Mouse (Mus musculus) intestine, postnatal 0 days (tissue): ENCODE results near the gene Cnih3. TPM values are rescaled to one million over a fixed set of nuclear protein-coding genes. Genes with fewer than 3 reads are reported as not detected.

Source experiments
- ATAC-seq: fragments of 200-750 bp; cut with Nextera tagmentation; 2 replicates; pipeline ENCODE4 v1.8.0; 2017; ENCODE audit warnings: mild to moderate bottlenecking, moderate TSS enrichment, moderate library complexity
- H3K27ac ChIP-seq: fragments of 300-500 bp; sonication (generic); 2 replicates; pipeline ENCODE4 v1.5.1; 2014; ENCODE audit warnings: mild to moderate bottlenecking, low read depth, low read length, moderate library complexity
- H3K27me3 ChIP-seq: fragments of 300-500 bp; sonication (generic); replicated peaks from 2 replicates; pipeline ENCODE4 v1.6.1; 2014; ENCODE audit warnings: low read length, mixed read lengths; ENCODE audit not compliant: control insufficient read depth, insufficient read depth
- H3K36me3 ChIP-seq: fragments of 300-500 bp; sonication (generic); 2 replicates; pipeline ENCODE4 v1.6.1; 2014; ENCODE audit warnings: mild to moderate bottlenecking, moderate library complexity; ENCODE audit not compliant: control insufficient read depth, insufficient read depth
- H3K4me1 ChIP-seq: fragments of 300-500 bp; sonication (generic); replicated peaks from 2 replicates; pipeline ENCODE4 v1.6.1; 2014; ENCODE audit warnings: antibody characterized with exemption, low read length, mixed read lengths; ENCODE audit not compliant: control insufficient read depth, insufficient read depth
- H3K4me2 ChIP-seq: fragments of 300-500 bp; sonication (generic); replicated peaks from 2 replicates; pipeline ENCODE4 v1.6.1; 2014; ENCODE audit warnings: low read depth, mild to moderate bottlenecking, moderate library complexity
- H3K4me3 ChIP-seq: fragments of 300-500 bp; sonication (generic); 2 replicates; pipeline ENCODE4 v1.5.1; 2014; ENCODE audit warnings: low read depth, low read length
- H3K9ac ChIP-seq: fragments of 300-500 bp; sonication (generic); 2 replicates; pipeline ENCODE4 v1.6.1; 2014; ENCODE audit warnings: mild to moderate bottlenecking, low read depth, low read length
- H3K9me3 ChIP-seq: fragments of 300-500 bp; sonication (generic); 2 replicates; pipeline ENCODE4 v1.6.1; 2016; ENCODE audit warnings: mixed run types; ENCODE audit not compliant: control insufficient read depth
- CTCF ChIP-seq: sonication (generic); IDR thresholded peaks from 2 replicates; pipeline ENCODE4 v1.5.1; 2016; ENCODE audit warnings: low read depth, mild to moderate bottlenecking, control low read depth, antibody characterized with exemption, moderate library complexity
- WGBS: fragments of 180-500 bp; shearing (Covaris S2); extraction: QIAGEN DNeasy Blood & Tissue Kit; methylation state at CpG from one replicate; pipeline ENCODE4 v1.1.7; 2014; 5-methylcytosine and 5-hydroxymethylcytosine counted together
- polyA plus RNA-seq: library from polyadenylated mRNA; unstranded; fragments of >200 nt; fragmentation: Nextera tagmentation; extraction: Ambion mirVana; gene quantifications from 2 replicates; pipeline ENCODE4 v1.2.1, GENCODE M21; 2015

Cnih3 gene
- polyA plus RNA-seq, 1 experiment from 2014 or later, result 0.13 TPM

DNA sequence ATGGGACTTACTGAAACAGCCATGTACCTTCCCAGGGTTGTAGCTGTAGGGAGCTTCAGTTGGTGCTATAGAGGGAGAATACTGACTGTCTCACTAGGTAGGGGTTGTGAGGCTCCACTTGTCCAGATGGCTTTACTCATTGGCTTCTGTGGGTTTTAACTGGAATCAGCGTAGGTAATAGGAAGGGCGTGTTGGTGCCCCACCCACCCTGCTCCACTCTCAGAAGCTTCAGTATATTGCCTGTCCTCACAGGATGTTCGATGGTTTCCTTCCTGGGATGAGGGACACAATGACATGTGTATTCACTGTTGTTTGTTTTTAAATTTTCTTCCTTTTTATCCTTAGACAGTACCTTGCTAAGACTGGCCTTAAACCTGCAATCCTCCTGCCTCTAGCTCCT, 37.1 kb upstream of the Cnih3 start:
- no peak overlapping the region for H3K27ac ChIP-seq
- no peaks in the 10 kb centered on the region for H3K36me3 ChIP-seq
- ATAC-seq, result no peak
- no peak overlapping the region for H3K9ac ChIP-seq
- no peak overlapping the region for H3K4me3 ChIP-seq
- WGBS, result 45% methylated on average over 3 of the region's 3 CpGs
- no peaks in the 10 kb centered on the region for H3K4me1 ChIP-seq
- H3K9me3 ChIP-seq, result no peaks in the 10 kb centered on the region
- no peak for TF ChIP-seq CTCF
- no peak overlapping the region for H3K4me2 ChIP-seq
- H3K27me3 ChIP-seq, result no peaks in the 10 kb centered on the region

DNA sequence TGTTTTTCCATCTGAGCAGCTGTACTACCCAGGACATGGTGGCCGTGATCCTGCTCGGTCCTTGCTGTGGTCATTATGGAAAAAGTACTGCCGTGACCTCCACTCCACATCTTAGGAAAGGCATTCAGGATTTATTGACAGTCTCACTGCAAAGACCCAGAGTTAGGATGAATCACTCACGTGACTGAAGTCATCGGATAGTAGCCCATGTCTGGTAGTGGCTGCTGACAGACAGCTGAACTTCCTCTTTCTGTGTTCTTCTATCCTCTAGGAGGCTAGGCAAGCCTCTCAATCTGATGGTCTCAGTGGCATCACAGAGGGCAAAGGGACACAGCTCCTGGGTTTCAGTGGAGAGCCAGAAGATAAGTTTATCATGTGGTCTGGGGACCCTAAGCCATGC, 35.9 kb upstream of the Cnih3 start:
- Histone ChIP-seq H3K4me3 (no peak overlapping the region), H3K27ac (no peak overlapping the region), H3K9me3 (0 out of 2 replicates have a peak, but pooled peaks cover 2% of the 10 kb centered on the region), H3K27me3 (no peaks in the 10 kb centered on the region), H3K9ac (no peak overlapping the region), H3K4me2 (no peak overlapping the region), H3K36me3 (no peaks in the 10 kb centered on the region), H3K4me1 (no peaks in the 10 kb centered on the region)
- ATAC-seq, result no peak
- TF ChIP-seq CTCF, result no peak
- 73% methylated on average over 5 of the region's 5 CpGs for WGBS

DNA sequence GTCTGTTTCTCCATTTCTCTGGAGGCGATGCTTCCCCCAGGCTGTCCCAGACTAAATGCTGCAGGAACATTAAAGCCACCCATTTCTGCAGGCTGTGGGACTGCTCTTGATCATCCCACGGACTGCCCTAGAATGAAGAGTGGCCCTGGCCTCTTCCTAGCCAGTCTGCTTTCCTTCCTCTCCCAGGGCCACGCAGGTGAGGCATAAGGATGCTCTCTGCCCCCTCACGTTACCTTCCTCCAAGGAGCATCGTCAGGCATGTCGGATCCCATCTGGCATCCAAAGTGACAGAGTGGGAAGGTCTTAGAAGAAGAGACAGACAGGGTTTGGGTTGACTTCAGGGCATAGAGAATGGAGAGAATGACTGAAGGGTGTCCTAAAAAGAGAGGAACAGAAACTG, 33.0 kb upstream of the Cnih3 start:
- WGBS, result 85% methylated on average over 6 of the region's 6 CpGs
- TF ChIP-seq CTCF, result no peak
- Histone ChIP-seq H3K27me3 (no peaks in the 10 kb centered on the region), H3K9ac (no peak overlapping the region), H3K36me3 (no peaks in the 10 kb centered on the region), H3K4me3 (no peak overlapping the region), H3K4me1 (no peaks in the 10 kb centered on the region), H3K4me2 (no peak overlapping the region), H3K9me3 (0 out of 2 replicates have a peak, but pooled peaks cover 2% of the 10 kb centered on the region), H3K27ac (no peak overlapping the region)
- ATAC-seq, result no peak

DNA sequence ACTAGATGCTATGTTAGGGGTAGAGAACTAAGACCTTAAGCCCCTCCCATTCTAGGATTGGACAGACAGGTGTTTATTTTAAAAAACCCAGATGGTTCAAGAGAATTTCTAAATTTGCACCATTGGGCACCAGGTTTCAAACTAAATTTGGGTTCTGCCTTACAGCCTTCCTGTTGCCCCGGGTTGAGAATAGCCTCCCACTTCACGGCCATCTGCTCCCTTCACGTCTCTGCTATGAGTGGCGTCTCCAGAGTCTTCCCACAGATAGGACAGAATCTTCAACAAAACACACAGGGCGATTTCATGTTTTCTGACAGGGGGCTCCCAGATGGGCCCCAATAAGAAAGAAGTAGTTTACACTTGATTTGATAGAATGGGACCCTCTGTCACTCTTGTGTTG, 31.3 kb upstream of the Cnih3 start:
- Histone ChIP-seq H3K4me2 (no peak overlapping the region), H3K36me3 (no peaks in the 10 kb centered on the region)
- 92% methylated on average over 5 of the region's 5 CpGs for WGBS

DNA sequence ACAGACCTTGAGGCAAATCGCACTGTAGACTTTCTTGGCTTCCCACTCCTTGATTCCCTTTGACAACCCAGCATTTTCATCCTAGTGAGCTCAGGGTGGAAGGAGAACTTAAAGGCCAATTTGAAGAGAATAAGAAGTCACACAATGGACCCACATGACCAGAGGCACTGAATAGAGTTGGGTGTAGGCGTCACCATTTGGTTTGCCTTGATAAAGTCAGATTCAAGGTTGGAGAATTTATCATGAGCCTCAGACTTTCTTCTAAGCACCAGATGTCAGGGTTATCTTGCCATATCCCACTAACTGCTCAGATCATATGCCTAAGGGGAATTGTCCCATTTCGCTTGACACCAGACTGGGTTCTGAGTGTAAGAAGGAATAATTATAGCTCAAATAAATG, 29.3 kb upstream of the Cnih3 start:
- 88% methylated on average over 3 of the region's 3 CpGs for WGBS
- no peaks in the 10 kb centered on the region for H3K4me1 ChIP-seq
- no peak for ATAC-seq
- H3K9ac ChIP-seq, result no peak overlapping the region
- 0 out of 2 replicates have a peak, but pooled peaks cover 2% of the 10 kb centered on the region for H3K9me3 ChIP-seq
- no peaks in the 10 kb centered on the region for H3K27me3 ChIP-seq
- no peak overlapping the region for H3K4me2 ChIP-seq
- no peak overlapping the region for H3K4me3 ChIP-seq
- no peak for TF ChIP-seq CTCF
- H3K27ac ChIP-seq, result no peak overlapping the region
- no peaks in the 10 kb centered on the region for H3K36me3 ChIP-seq

More for the DNA sequence above, 31.3 kb upstream of the Cnih3 start:
- no peak overlapping the region for H3K27ac ChIP-seq
- H3K4me1 ChIP-seq, result no peaks in the 10 kb centered on the region
- TF ChIP-seq CTCF, result no peak
- no peak overlapping the region for H3K4me3 ChIP-seq
- H3K9ac ChIP-seq, result no peak overlapping the region
- ATAC-seq, result no peak
- H3K27me3 ChIP-seq, result no peaks in the 10 kb centered on the region
- H3K9me3 ChIP-seq, result 0 out of 2 replicates have a peak, but pooled peaks cover 2% of the 10 kb centered on the region

DNA sequence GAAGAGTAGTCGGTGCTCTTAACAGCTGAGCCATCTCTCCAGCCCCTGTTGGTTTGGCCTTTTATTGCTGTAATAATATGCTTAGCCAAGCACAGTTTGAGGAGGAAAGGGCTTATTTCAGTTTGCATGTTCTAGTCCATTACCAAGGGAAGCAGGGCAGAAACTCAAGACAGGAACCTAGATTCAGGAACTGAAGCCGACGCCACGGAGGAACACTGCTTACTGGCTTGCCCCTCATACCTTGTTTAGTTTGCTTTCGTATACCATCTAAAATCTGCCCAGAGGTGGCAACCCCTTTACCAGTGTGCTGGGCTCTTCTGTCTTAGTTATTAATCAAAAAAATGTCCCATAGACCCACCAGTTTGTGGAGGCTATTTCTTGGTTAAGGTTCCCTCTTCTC, 25.3 kb upstream of the Cnih3 start:
- 92% methylated on average over 5 of the region's 5 CpGs for WGBS
- H3K9me3 ChIP-seq, result no peaks in the 10 kb centered on the region
- H3K36me3 ChIP-seq, result no peaks in the 10 kb centered on the region
- H3K4me3 ChIP-seq, result no peak overlapping the region
- no peak overlapping the region for H3K4me2 ChIP-seq
- no peaks in the 10 kb centered on the region for H3K27me3 ChIP-seq
- no peak overlapping the region for H3K9ac ChIP-seq
- H3K27ac ChIP-seq, result no peak overlapping the region
- TF ChIP-seq CTCF, result no peak
- no peaks in the 10 kb centered on the region for H3K4me1 ChIP-seq
- no peak for ATAC-seq
